Mouse (Mus musculus) heart, postnatal 0 days (tissue): ENCODE results near the gene Cbl. TPM values are rescaled to one million over a fixed set of nuclear protein-coding genes. Genes with fewer than 3 reads are reported as not detected.

ENCODE experiments used
- ATAC-seq: fragments of 200-750 bp; cut with Nextera tagmentation; 2 replicates; pipeline ENCODE4 v1.8.0; 2017; ENCODE audit warnings: low read depth, moderate number of reproducible peaks, moderate library complexity; ENCODE audit not compliant: insufficient read depth
- DNase-seq: peaks from one replicate; pipeline ENCODE4 v3.0.0-alpha.2; 2016; ENCODE audit warnings: low spot score
- H3K27ac ChIP-seq: fragments of 300-500 bp; sonication (generic); 2 replicates; pipeline ENCODE4 v1.5.1; 2014; ENCODE audit warnings: low read depth, mild to moderate bottlenecking
- H3K27me3 ChIP-seq: fragments of 300-500 bp; sonication (generic); 2 replicates; pipeline ENCODE4 v1.6.1; 2014; ENCODE audit warnings: low read length, mixed read lengths; ENCODE audit not compliant: control insufficient read depth, insufficient read depth
- H3K36me3 ChIP-seq: fragments of 300-500 bp; sonication (generic); replicated peaks from 2 replicates; pipeline ENCODE4 v1.6.1; 2014; ENCODE audit warnings: low read length, mixed read lengths; ENCODE audit not compliant: control insufficient read depth, insufficient read depth
- H3K4me1 ChIP-seq: fragments of 300-500 bp; sonication (generic); 2 replicates; pipeline ENCODE4 v1.6.1; 2014; ENCODE audit warnings: antibody characterized with exemption; ENCODE audit not compliant: control insufficient read depth, insufficient read depth
- H3K4me2 ChIP-seq: fragments of 300-500 bp; sonication (generic); 2 replicates; pipeline ENCODE4 v1.6.1; 2014; ENCODE audit warnings: low read depth, mild to moderate bottlenecking, low read length, moderate library complexity
- H3K4me3 ChIP-seq: fragments of 300-500 bp; sonication (generic); 2 replicates; pipeline ENCODE4 v1.5.1; 2014; ENCODE audit warnings: low read depth, low read length
- H3K9ac ChIP-seq: fragments of 300-500 bp; sonication (generic); replicated peaks from 2 replicates; pipeline ENCODE4 v1.6.1; 2014; ENCODE audit warnings: low read depth, low read length, mixed read lengths
- H3K9me3 ChIP-seq: fragments of 300-500 bp; sonication (generic); replicated peaks from 2 replicates; pipeline ENCODE4 v1.6.1; 2016; ENCODE audit warnings: low read length; ENCODE audit not compliant: control insufficient read depth
- CTCF ChIP-seq: IDR thresholded peaks from 2 replicates; pipeline ENCODE4 v1.5.1; 2016; ENCODE audit warnings: antibody characterized with exemption, control low read depth, low read depth
- EP300 ChIP-seq: IDR thresholded peaks from 2 replicates; pipeline ENCODE4 v1.6.1; 2016; ENCODE audit warnings: antibody characterized with exemption, low read depth
- WGBS: fragments of 180-500 bp; shearing (Covaris S2); extraction: QIAGEN DNeasy Blood & Tissue Kit; methylation state at CpG from one replicate; pipeline ENCODE4 v1.1.7; 2014; 5-methylcytosine and 5-hydroxymethylcytosine counted together
- polyA plus RNA-seq: library from polyadenylated mRNA; unstranded; fragments of >200 nt; fragmentation: Nextera tagmentation; extraction: Ambion mirVana; gene quantifications from 2 replicates; pipeline ENCODE4 v1.2.1, GENCODE M21; 2015
- total RNA-seq: library from RNA; depleted of rRNA; stranded (reverse); fragments of >200 nt; gene quantifications from 2 replicates; pipeline ENCODE4 v1.2.3, GENCODE M21; 2014; ENCODE audit warnings: low replicate concordance

Cbl gene
- total and polyA plus RNA-seq, 2 experiments from 2014 or later: 5.2 to 17.6 TPM

GRCm38 (mm10) chr9:44268027-44268360 lies 34.1 kb upstream of the Cbl start:
- WGBS: 5% methylated on average over 28 of the region's 28 CpGs
- TF ChIP-seq EP300 (no peak), CTCF (peak; percentile 60)

GRCm38 (mm10) chr9:44267319-44268026 lies 33.6 kb upstream of the Cbl start:
- TF ChIP-seq EP300 (no peak), CTCF (peak; percentile 25; the same call in 1 of the 2 replicates)
- Histone ChIP-seq H3K4me2 (peak overlapping the region; percentile 82), H3K4me3 (peak overlapping the region; percentile 61), H3K9me3 (no peaks in the 10 kb centered on the region), H3K9ac (peak overlapping the region; percentile 85), H3K4me1 (0 out of 2 replicates have a peak, but pooled peaks cover 5% of the 10 kb centered on the region), H3K27ac (peak overlapping the region; percentile 82), H3K36me3 (peaks cover 14% of the 10 kb centered on the region), H3K27me3 (no peaks in the 10 kb centered on the region)
- DNase-seq: peak; percentile 40
- 6% methylated on average over 23 of the region's 23 CpGs for WGBS
- ATAC-seq: peak; percentile 49

More at GRCm38 (mm10) chr9:44268027-44268360, 34.1 kb upstream of the Cbl start:
- Histone ChIP-seq H3K4me3 (peak overlapping the region; percentile 61), H3K9ac (peak overlapping the region; percentile 85), H3K27me3 (no peaks in the 10 kb centered on the region), H3K27ac (peak overlapping the region; percentile 82), H3K36me3 (peaks cover 14% of the 10 kb centered on the region), H3K4me1 (0 out of 2 replicates have a peak, but pooled peaks cover 5% of the 10 kb centered on the region), H3K4me2 (peak overlapping the region; percentile 82), H3K9me3 (no peaks in the 10 kb centered on the region)
- ATAC-seq (peak; percentile 92), DNase-seq (peak; percentile 78)

DNA sequence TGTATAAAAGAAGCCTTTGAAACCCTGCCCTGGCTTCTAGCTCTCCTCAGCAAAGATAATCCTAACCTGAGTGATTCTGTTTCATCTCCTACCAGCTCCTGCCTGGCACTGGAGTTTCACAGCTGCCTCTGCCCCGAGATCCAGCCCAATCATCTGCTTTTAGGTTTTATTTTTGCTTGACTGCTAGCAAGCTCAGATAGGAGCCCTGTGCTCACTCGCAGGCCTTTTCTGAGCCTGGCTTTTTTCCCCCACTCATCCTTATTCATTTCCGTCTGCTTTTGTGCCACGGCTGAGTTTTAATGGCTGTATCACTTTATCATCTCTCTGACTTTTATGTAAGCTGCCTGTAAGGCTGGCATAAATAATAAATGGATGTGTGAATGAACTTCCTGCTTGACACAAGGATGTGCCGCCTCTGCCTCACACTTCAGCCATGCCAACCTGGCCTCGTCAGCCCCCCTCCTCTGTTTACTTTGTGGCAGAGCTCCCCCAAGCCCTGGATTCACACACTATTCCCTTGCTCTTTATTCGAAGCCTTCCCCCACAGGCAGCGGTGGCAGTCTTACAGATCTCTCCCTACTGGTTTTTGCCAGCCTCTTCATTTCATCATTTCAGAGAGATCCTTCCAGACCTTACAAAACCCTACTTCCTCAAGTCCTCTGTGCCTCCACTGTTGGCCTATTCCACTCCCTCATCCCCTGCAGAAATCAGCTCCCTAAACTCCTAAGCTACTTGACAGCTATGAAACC lies 32.8 kb upstream of the Cbl start:
- Histone ChIP-seq H3K36me3 (peaks cover 14% of the 10 kb centered on the region), H3K27me3 (no peaks in the 10 kb centered on the region), H3K9ac (no peak overlapping the region), H3K4me1 (0 out of 2 replicates have a peak, but pooled peaks cover 5% of the 10 kb centered on the region), H3K4me2 (peak overlapping the region; percentile 82; the same call in 1 of the 2 replicates), H3K27ac (no peak overlapping the region), H3K4me3 (0 out of 2 replicates have a peak overlapping the region, but pooled peaks have one; percentile 61), H3K9me3 (no peaks in the 10 kb centered on the region)
- ATAC-seq (no peak), DNase-seq (no peak)
- TF ChIP-seq CTCF (no peak), EP300 (no peak)
- 71% methylated on average over 8 of the region's 8 CpGs for WGBS

DNA sequence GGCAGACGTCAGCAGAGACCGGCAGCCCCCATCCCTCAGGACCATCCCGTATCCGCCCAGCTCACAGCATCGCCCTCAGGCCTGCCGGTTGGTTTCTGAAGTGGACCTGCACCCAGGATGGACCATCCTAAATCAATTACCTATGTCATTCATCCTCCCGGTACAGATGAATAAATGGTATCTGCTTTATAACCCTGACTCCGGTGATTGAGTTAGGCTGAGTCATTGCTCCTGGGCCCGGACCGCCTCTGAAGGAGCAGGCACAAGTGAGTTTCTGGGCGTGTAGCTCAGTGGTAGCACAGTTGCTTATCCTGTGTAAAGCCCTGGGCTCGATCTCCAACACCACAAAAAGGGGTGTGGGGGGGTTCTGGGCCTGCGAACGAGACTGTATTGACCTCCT lies 27.5 kb upstream of the Cbl start:
- WGBS: 82% methylated on average over 14 of the region's 14 CpGs
- TF ChIP-seq EP300 (no peak), CTCF (no peak)

GRCm38 (mm10) chr9:44259014-44259413 lies 25.2 kb upstream of the Cbl start:
- H3K4me1 ChIP-seq: no peaks in the 10 kb centered on the region
- 76% methylated on average over 10 of the region's 10 CpGs for WGBS
- no peaks in the 10 kb centered on the region for H3K27me3 ChIP-seq
- H3K9ac ChIP-seq: no peak overlapping the region
- peaks cover 8% of the 10 kb centered on the region for H3K36me3 ChIP-seq
- H3K4me3 ChIP-seq: no peak overlapping the region
- H3K9me3 ChIP-seq: no peaks in the 10 kb centered on the region
- H3K27ac ChIP-seq: no peak overlapping the region
- TF ChIP-seq CTCF: no peak
- TF ChIP-seq EP300: no peak
- ATAC-seq (no peak), DNase-seq (no peak)
- H3K4me2 ChIP-seq: no peak overlapping the region

More for the DNA sequence above, 27.5 kb upstream of the Cbl start:
- Histone ChIP-seq H3K4me1 (no peaks in the 10 kb centered on the region), H3K36me3 (peaks cover 14% of the 10 kb centered on the region), H3K27me3 (no peaks in the 10 kb centered on the region), H3K9me3 (no peaks in the 10 kb centered on the region), H3K4me2 (no peak overlapping the region), H3K4me3 (no peak overlapping the region), H3K9ac (no peak overlapping the region), H3K27ac (no peak overlapping the region)
- ATAC-seq (no peak), DNase-seq (no peak)
